Mouse (Mus musculus) small intestine, adult 2 months (tissue): ENCODE measurements around the gene Tubgcp6.

Experiments
- CTCF ChIP-seq: fragments of 200-500 bp; IDR thresholded peaks from 2 replicates; pipeline ENCODE4 v1.5.1; 2012; ENCODE audit warnings: low read depth, mild to moderate bottlenecking, control low read depth, inconsistent platforms, low read length, moderate library complexity, mixed read lengths; ENCODE audit not compliant: insufficient replicate concordance, insufficient read length; ENCODE audit errors: extremely low read depth
- POLR2A ChIP-seq: fragments of 200-500 bp; IDR thresholded peaks from 2 replicates; pipeline ENCODE4 v1.6.1; 2012; ENCODE audit warnings: low read depth, mild to moderate bottlenecking, control low read depth, inconsistent platforms, low read length, moderate library complexity

GRCm38 (mm10) chr15:89061761-89062517, 61.0 kb downstream of the Tubgcp6 start:
- no peak for TF ChIP-seq POLR2A
- no peak for TF ChIP-seq CTCF
